Mouse (Mus musculus): ENCODE results near the gene Dctn5.
A peak's percentile ranks its signal among the peaks of the same experiment; 100 is the strongest.

Gene Dctn5

GRCm38 (mm10) chr7:122132497-122133337 lies at the start of gene Dctn5, which contains the start of gene Palb2:
Gene Dctn5 (plus strand): TSS chr7:122133041.
Gene Palb2 (minus strand): TSS chr7:122132985.
- DNase-seq, result peak; percentile 96 to 98

- no peak for DNase-seq
These were observed 45.5 kb upstream of the Dctn5 start for GRCm38 (mm10) chr7:122087195-122087982.

GRCm38 (mm10) chr7:122094564-122095330 lies 38.1 kb upstream of the Dctn5 start:
- no peak for DNase-seq

DNA sequence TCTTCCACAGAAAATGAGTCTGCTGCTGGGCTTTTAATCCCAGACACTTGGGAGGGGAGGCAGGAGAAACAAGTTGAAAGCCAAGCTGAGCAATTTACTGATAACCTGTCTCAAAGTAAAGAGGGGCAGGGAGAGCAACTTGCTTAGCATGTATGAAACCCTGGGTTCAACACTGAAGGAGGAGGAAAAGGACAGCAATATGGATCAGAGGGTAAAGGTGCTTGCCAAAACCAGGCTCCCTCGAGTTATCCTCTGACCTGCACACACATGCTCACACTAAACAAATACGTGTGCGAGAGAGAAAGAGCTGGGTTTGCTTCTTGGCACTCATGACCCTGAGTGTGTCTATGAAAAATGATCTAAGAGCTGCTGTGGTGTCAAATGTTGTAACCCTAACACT lies 34.8 kb upstream of the Dctn5 start:
- no peak for DNase-seq

DNA sequence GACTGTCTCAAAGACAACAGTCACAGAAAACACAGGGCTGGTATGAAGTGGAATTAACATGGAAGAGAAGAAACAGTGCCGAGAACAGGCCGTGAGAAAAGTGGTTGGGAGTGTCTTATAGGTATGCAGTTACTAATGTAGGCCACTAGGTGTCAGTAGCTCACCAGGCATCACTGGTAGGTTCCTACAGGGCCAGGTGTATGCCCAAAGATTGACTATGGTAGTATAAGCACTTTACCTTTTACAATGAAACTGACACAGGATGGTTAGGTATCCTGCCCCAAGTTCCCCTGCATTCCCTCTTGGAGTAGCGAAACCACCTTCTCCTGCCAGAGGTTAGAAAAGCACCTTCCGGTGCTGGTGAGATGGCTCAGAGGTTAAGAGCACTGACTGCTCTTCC lies 33.6 kb upstream of the Dctn5 start:
- peak; percentile 46 to 50 for DNase-seq

- DNase-seq, result peak in 1 of 2 experiments; percentile 16
These were observed 31.7 kb upstream of the Dctn5 start for GRCm38 (mm10) chr7:122101014-122101746.

DNA sequence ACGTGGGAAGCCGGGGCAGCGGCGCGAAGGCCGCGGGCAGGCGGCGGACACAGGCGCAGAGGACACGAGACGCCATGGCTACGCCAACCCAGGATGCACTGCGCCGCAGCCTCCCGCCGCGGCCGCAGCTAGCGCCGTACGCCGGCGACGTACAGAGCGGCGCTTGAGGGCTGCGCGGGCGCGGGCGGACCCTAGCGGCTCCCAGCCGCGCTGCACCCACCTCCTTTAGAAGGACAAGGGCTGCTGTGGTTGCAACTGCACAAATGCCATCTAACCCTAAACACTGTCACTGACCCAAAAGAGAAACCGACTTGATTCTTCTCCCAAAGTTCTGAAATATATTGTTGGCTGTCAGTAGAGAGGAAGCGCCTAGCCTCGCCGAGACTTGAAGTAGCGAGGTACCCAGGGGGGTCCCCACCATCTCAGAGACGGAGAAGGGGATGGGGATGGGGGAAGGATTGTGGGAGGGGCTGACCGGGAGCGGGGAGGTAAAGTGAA lies 31.0 kb upstream of the Dctn5 start, which contains the start of gene Ndufab1:
TSS of gene Ndufab1 (minus strand) at position 140 of the 498 bp plus-strand sequence.
- peak; percentile 84 to 88 for DNase-seq

- DNase-seq, result peak; percentile 19 to 60
These were observed 24.6 kb upstream of the Dctn5 start for GRCm38 (mm10) chr7:122108206-122108605.

DNA sequence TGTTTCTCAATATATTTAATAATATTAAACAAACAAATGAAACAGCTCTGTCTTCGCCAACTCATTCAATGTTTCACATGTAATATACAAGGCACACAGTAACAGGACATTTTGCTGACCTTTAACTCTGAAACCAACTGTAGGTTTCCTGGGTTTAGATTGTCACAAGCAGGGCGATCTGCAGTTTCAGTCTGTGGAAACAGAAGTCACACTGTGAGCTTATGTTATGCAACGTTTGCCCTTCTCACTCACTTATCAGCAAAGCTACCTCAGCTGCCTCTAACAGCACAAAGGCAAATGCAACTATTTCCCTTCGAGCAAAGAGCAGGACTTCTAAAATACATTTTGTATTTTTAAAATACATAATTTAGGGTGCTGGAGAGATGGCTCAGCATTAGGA lies 9.3 kb upstream of the Dctn5 start:
- no peak for DNase-seq

DNA sequence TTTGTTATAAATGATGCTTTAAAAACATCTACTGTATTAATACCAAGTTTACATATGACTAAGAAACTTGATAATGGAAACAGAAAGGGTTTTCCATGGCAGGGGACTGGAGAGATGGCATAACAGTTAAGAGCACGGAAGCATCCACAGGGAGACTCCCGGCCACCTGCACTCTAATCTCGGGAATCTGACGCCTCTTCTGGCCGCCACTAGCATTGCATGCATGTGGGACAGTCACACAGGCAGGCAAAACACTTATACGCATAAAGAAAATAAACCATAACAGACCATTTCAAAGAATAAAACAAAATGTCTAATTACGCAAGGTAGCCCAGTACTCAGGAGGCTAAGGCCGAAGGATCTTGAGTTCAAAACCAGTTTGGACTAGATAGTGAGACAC lies 7.2 kb upstream of the Dctn5 start:
- DNase-seq, result no peak

- DNase-seq, result peak; percentile 22 to 67
These were observed 5.9 kb upstream of the Dctn5 start for GRCm38 (mm10) chr7:122126946-122127345.

GRCm38 (mm10) chr7:122131834-122132233 lies 1.0 kb upstream of the Dctn5 start:
- no peak for DNase-seq

DNA sequence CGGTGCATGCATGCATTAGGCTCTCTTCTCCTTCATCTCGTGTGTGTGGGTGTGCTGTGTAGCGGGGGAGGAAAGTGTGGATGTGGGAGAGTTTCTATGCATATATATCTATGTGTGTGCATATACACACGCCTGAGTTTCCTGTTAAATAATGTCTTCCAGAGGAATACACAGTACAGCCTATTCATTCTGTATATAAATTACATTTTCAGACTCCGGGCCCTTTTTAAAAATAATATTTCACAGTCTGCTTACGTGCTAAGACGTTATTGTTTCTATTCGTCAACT lies 441 bp downstream of the Dctn5 start:
- DNase-seq, result no peak

DNA sequence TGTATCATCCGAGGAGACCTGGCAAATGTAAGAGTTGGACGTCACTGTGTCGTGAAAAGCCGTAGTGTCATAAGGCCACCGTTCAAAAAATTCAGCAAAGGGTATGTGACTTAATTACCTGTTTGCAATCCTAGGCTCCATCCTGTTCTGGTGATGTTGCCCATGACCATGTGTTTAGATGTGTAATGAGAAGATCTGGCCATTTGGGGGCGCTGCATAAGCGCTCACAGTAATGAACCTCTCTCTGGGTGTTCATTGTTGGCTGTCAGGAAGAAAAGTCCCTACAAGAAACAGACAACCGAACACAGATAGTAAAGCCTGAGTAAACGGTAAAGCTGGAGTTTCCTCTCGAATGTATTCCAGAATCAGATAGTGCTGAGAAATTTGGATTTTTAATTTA lies 2.2 kb downstream of the Dctn5 start:
- peak; percentile 14 to 48 for DNase-seq

- DNase-seq, result peak in 1 of 2 experiments; percentile 66
These were observed 4.2 kb downstream of the Dctn5 start for GRCm38 (mm10) chr7:122137071-122137470.

DNA sequence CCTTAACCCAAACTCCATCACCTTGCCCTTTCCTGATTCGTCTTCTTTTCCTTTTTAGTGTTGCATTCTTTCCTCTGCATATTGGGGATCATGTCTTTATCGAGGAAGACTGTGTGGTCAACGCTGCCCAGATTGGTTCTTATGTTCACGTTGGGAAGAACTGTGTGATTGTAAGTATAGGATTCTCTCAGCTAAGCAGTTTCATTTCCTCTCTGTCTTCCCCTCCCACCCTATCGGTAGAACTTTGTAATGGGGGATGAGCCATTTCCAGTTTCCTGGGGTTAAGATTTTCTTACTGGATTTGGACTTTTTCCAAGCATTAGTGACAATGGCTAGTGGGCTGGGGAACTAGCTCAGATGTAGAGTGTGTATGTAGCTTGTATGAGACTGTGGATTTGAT lies 5.3 kb downstream of the Dctn5 start:
- DNase-seq, result no peak

- peak; percentile 34 to 48 for DNase-seq
These were observed 8.2 kb downstream of the Dctn5 start for GRCm38 (mm10) chr7:122140991-122141390.

DNA sequence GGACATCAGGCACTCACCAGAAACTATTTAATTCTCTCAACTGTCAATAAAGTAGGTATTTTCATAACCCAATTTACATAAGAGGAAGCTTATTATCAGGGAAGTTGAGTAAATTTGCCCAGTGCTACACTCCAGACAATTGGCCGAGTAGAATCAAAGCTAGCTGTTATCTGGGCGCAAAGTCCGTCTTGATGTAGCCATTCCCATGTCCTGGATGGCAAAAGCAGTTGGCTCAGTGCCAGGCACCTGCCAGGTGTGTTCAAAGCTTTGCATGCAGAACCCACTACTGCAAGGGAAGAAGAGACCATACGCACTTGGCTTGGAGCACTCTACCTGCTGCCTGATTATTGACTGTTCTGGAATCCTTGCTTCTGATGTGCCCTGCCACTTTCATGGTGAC lies 19.6 kb downstream of the Dctn5 start:
- DNase-seq, result no peak

DNA sequence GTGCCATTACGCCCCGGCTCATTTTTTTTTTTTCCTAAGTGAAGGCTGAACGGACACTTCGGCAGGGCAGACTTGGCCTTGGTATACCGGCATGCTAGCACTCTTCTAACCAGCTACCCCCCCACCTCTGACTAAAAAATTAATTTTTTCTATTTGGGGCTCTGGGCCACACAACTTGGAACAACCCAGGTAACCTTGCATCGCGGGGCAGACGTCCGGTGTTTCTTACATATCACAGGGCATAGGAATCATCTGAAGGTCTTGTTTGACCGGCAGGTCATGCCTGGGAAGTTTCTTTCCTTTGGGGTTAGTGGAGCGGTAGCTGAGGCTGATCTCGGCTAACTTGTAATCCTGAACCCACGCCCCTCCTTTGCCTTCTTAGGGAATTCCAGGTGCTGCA lies 25.6 kb downstream of the Dctn5 start:
- DNase-seq, result no peak

DNA sequence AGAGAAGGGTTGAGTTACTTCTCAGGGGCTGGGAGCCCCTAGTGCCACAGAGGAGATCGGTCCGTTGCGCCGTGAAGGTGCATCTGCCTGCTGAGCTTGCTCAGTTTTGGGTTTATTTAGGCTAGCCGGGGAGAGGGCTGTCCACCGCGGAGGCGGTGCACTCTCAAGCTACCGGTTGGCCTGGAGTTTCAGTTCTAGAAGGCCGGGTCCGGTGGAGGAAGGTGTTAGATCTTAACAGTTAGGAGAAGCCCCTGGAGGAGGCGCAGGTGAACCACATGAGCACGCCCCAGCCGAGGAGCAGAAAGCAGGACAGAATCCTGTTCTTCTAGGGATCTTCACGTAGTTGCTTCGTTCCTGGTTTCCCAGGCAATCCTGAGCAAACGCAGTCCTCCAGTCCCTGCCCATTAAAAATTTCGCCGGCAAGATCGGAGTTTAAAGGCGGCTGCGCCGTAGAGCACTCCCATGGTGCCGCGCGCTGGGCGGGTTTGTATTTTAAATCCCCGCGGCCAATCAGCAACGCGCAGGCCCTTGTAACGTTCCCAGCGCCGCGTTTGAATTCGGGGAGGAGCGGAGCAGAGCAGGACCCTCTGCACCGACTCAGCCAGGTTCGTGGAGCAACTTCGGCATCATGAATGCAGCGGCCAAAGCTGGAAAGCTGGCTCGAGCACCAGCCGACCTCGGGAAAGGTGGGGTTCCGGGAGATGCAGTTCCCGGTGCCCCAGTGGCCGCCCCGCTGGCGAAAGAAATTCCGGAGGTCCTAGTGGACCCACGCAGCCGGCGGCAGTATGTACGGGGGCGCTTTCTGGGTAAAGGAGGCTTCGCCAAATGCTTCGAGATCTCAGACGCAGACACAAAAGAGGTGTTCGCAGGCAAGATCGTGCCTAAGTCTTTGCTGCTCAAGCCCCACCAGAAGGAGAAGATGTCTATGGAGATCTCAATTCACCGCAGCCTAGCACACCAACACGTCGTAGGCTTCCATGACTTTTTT lies 26.4 kb downstream of the Dctn5 start, which contains the start of gene Plk1:
TSS of gene Plk1 (plus strand) at position 525 of the 988 bp plus-strand sequence.
- DNase-seq, result peak; percentile 65 to 79

- DNase-seq, result no peak
These were observed 27.2 kb downstream of the Dctn5 start for GRCm38 (mm10) chr7:122160037-122160436.
